Mouse (Mus musculus): ENCODE measurements around the gene Cacnb4. TPM values are rescaled to one million over a fixed set of nuclear protein-coding genes. Genes with fewer than 3 reads are reported as not detected.

The Cacnb4 gene
- polyA plus RNA-seq, 1 experiment from 2014 or later, result 0.30 TPM

DNA sequence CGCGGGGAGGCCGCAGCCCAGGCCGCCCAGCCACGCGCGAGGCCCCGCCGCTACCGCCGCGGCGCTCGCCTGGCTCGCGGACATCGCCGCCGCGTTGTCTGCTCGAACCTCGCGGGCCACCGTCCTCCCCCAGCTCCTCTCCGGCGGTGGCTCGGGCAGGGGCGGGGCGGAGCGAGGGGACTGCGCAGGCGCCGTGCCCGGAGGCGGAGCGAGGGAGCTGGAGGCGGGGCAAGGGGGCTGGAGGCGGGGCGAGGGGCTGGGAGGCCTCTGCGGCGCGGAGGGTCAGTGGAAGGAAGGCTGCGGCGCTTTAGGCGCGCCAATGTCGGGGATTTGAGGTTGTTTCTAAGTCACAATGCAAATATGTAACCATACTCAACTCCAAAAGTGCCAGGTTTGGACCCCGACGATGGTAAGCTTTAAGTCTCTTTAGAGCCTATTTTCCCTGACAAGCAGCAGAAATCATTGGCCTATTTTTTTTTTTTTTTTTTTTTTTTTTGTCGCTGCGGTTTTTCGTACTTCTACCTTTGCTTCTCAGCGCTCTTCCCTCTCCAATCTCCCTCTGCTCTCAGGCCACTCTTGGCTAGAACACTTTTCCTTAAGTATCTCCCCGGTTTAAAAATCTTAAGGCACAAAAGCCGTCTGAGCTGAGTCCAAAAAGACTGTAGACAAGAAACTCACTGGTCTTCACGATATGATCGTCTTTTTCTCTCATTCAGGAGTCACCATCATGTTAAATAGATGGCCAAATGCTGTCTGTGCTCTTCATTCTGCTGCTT, 251.7 kb downstream of the Cacnb4 start, which contains the start of gene Arl5a:
Gene Arl5a (minus strand): TSS at position 155 of the 776 bp plus-strand sequence.
- ATAC-seq (replicated peaks; ENCODE audit: insufficient number of reproducible peaks, low FRiP score, low TSS enrichment), result peak; percentile 95
- peak within 1 kb of the TSS; percentile 89 for H3K27ac ChIP-seq (ENCODE audit: low read depth, low read length)
- WGBS (ENCODE audit: insufficient replicate concordance), result under 1% methylated on average over 53 of the region's 57 CpGs
- H3K9me3 ChIP-seq (replicated peaks; ENCODE audit: control insufficient read depth, low read length), result no peaks in the 10 kb centered on the region
- no peaks in the 10 kb centered on the region for H3K36me3 ChIP-seq (ENCODE audit: control insufficient read depth, insufficient read depth, low read length)
- H3K4me3 ChIP-seq (ENCODE audit: low read depth, low read length), result peak within 1 kb of the TSS; percentile 93
- H3K4me1 ChIP-seq (ENCODE audit: control insufficient read depth, insufficient read depth, low read length), result peaks cover 17% of the 10 kb centered on the region
- H3K9ac ChIP-seq (ENCODE audit: low read depth, low read length), result peak within 1 kb of the TSS; percentile 98
- H3K27me3 ChIP-seq (ENCODE audit: control insufficient read depth, insufficient read depth, low read length), result no peaks in the 10 kb centered on the region
- H3K4me2 ChIP-seq, result peak within 1 kb of the TSS; percentile 88

DNA sequence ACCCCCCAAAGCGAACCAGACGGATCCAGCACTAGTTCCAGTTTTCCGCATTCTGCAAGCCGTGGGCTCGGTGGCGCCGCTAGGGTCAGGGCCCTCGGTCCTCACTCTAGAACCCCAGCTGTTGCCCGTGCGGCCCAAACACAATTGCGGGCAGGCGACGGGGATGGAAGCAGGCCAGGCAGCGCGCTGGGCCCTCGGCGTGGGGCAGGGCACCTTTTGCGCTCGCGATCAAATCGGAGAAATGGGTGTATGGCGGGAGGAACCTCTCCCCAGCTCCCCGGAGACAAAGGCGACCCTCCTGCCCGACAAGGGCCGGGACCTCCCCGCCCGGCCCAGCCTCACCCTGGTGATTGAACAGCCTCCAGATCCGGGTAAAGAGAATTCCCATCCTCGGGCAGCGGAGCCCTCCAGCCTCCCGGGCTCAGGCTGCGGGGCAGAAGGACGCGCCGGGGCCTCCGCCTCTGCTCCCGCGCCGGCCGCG, 252.3 kb downstream of the Cacnb4 start:
- H3K4me3 ChIP-seq (ENCODE audit: low read depth, low read length), result peak overlapping the region; percentile 93
- H3K27ac ChIP-seq (ENCODE audit: low read depth, low read length), result peak overlapping the region; percentile 89
- WGBS (ENCODE audit: insufficient replicate concordance), result 0% methylated on average over 29 of the region's 42 CpGs
- H3K9me3 ChIP-seq (replicated peaks; ENCODE audit: control insufficient read depth, low read length), result no peaks in the 10 kb centered on the region
- H3K4me2 ChIP-seq, result peak overlapping the region; percentile 88
- peak overlapping the region; percentile 98 for H3K9ac ChIP-seq (ENCODE audit: low read depth, low read length)
- ATAC-seq (replicated peaks; ENCODE audit: insufficient number of reproducible peaks, low FRiP score, low TSS enrichment), result peak; percentile 46
- no peaks in the 10 kb centered on the region for H3K27me3 ChIP-seq (ENCODE audit: control insufficient read depth, insufficient read depth, low read length)
- H3K4me1 ChIP-seq (ENCODE audit: control insufficient read depth, insufficient read depth, low read length), result peaks cover 21% of the 10 kb centered on the region
- no peaks in the 10 kb centered on the region for H3K36me3 ChIP-seq (ENCODE audit: control insufficient read depth, insufficient read depth, low read length)

DNA sequence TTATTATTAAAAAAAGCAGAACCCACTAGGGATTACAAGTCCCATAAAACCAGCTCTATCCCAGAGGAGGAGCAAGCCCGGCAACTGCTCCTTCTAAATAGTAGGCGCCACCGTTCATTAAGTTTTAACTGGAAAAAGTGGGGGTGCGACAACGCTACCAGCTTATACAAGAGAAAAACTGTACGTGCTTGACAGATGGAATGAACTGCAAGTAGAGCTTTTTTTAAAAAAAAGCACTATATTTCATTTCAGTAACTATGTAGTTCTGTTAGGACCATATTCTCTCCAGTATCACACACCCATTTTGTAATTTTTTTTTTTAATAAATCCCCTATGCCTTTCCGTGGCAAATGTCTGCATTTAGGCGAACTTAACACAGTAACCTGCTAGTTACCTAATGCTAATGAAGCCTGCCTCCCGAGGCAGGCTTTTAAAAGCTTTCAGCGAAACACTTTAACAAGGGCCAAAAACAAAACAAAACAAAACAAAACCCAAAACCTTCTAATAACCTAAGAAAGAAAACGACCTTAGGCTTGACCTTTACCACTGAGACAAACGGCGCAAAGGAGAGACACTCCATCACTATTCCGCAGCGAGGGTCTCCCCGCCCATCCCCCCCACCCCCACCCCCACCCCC, 252.9 kb downstream of the Cacnb4 start:
- 0 out of 2 replicates have a peak overlapping the region, but pooled peaks have one; percentile 22 for H3K27ac ChIP-seq (ENCODE audit: low read depth, low read length)
- H3K9me3 ChIP-seq (replicated peaks; ENCODE audit: control insufficient read depth, low read length), result no peaks in the 10 kb centered on the region
- 6% methylated on average over 16 of the region's 16 CpGs for WGBS (ENCODE audit: insufficient replicate concordance)
- peak overlapping the region; percentile 98 for H3K9ac ChIP-seq (ENCODE audit: low read depth, low read length)
- ATAC-seq (replicated peaks; ENCODE audit: insufficient number of reproducible peaks, low FRiP score, low TSS enrichment), result no peak
- no peaks in the 10 kb centered on the region for H3K27me3 ChIP-seq (ENCODE audit: control insufficient read depth, insufficient read depth, low read length)
- peak overlapping the region; percentile 88 for H3K4me2 ChIP-seq
- H3K36me3 ChIP-seq (ENCODE audit: control insufficient read depth, insufficient read depth, low read length), result no peaks in the 10 kb centered on the region
- peak overlapping the region; percentile 93 for H3K4me3 ChIP-seq (ENCODE audit: low read depth, low read length)
- H3K4me1 ChIP-seq (ENCODE audit: control insufficient read depth, insufficient read depth, low read length), result peaks cover 27% of the 10 kb centered on the region

DNA sequence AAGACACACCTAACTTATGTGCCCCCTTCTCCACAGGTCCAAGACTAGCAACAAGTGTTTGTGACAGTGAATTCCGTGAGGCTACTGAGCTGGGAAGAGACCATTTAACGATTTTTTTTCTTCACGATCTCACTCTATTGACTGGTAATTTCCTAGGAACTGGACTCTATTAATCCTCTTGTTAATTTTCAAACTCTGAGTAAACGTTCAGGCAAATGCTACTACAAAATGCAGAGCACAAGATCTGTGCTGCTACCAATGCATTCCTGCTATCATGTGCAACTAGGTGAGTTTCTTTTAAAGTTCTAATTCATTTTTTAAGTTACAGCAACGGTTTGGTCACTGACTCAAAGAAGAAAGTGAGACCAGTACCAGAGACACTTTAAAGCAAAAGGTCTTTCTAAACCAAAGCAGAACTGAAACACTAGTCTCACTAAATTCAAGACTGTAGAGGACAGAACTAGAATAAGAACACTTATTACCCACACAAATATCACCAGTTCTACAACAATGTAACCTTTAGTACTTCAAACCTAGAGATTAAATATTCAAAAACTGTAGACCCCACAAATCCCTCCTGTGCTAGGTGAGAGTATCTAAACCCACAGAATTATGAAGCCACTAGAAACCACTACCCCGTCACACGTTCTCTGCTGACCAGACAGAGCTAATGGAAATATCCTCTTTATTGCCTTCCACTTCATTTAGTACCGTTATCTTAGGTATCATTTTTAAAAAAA, 253.6 kb downstream of the Cacnb4 start:
- no peaks in the 10 kb centered on the region for H3K9me3 ChIP-seq (replicated peaks; ENCODE audit: control insufficient read depth, low read length)
- peak overlapping the region; percentile 93 for H3K4me3 ChIP-seq (ENCODE audit: low read depth, low read length)
- no peak overlapping the region for H3K27ac ChIP-seq (ENCODE audit: low read depth, low read length)
- H3K4me1 ChIP-seq (ENCODE audit: control insufficient read depth, insufficient read depth, low read length), result peaks cover 27% of the 10 kb centered on the region
- H3K9ac ChIP-seq (ENCODE audit: low read depth, low read length), result peak overlapping the region; percentile 98
- WGBS (ENCODE audit: insufficient replicate concordance), result 51% methylated on average over 8 of the region's 8 CpGs
- peak overlapping the region; percentile 88 for H3K4me2 ChIP-seq
- H3K36me3 ChIP-seq (ENCODE audit: control insufficient read depth, insufficient read depth, low read length), result no peaks in the 10 kb centered on the region
- no peak for ATAC-seq (replicated peaks; ENCODE audit: insufficient number of reproducible peaks, low FRiP score, low TSS enrichment)
- H3K27me3 ChIP-seq (ENCODE audit: control insufficient read depth, insufficient read depth, low read length), result no peaks in the 10 kb centered on the region

DNA sequence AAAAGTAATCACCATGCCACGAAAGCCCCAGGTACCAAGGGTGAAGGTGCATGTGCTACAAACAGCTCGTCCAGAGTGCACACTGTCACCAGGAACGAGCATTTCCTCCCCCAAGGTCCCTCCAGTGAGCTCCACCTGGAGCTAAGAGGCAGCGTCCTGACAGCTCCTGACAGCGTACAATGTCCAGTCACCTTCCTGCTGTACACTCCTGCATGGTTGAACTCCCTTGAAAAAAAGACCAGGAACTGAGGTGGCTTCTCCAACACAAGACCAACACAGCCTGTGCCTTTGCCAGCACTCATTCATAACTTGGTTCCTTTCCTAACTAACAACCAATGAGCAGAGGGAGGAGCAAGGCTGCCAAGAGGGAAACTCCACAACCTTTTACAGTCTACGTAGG, 255.4 kb downstream of the Cacnb4 start:
- H3K4me2 ChIP-seq, result peak overlapping the region; percentile 88
- H3K9me3 ChIP-seq (replicated peaks; ENCODE audit: control insufficient read depth, low read length), result no peaks in the 10 kb centered on the region
- H3K27ac ChIP-seq (ENCODE audit: low read depth, low read length), result peak overlapping the region; percentile 50
- no peaks in the 10 kb centered on the region for H3K27me3 ChIP-seq (ENCODE audit: control insufficient read depth, insufficient read depth, low read length)
- H3K36me3 ChIP-seq (ENCODE audit: control insufficient read depth, insufficient read depth, low read length), result peaks cover 1% of the 10 kb centered on the region; the same call in 1 of the 2 replicates
- no peak for ATAC-seq (replicated peaks; ENCODE audit: insufficient number of reproducible peaks, low FRiP score, low TSS enrichment)
- H3K4me1 ChIP-seq (ENCODE audit: control insufficient read depth, insufficient read depth, low read length), result peaks cover 27% of the 10 kb centered on the region
- WGBS (ENCODE audit: insufficient replicate concordance), result 32% methylated on average over 6 of the region's 6 CpGs
- H3K9ac ChIP-seq (ENCODE audit: low read depth, low read length), result 0 out of 2 replicates have a peak overlapping the region, but pooled peaks have one; percentile 22
- 0 out of 2 replicates have a peak overlapping the region, but pooled peaks have one; percentile 11 for H3K4me3 ChIP-seq (ENCODE audit: low read depth, low read length)

DNA sequence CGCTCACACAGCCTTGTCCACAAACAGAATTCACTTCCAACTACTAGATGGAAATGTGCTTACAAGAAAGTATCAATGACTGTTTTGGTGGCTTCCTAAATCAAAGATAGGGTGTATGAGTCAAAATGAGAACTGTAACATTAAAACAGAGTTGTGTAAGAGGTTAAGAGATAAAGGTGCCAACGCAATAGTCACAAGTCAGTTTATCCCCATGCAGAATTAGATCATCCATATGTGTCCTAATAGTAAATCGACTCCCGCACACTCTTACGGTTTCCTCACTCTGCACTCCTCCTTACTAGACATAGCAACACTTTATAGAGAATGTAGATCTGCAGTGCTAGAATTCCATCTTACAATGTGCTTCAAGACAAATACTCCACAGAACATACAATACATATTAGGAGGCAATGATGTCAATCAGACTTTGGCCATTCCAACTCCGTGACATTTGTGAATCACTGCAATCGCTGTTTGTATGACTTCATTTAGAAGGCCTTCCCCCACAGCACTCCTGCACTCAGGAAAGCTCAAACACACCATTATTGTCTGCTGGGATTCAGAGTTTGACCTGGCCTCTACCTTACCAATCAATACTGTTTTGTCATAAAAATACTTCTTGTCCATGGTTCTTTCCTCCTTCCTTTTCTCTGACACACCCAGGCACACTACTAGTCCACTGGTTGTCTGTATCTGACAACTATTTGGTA, 256.5 kb downstream of the Cacnb4 start:
- no peak overlapping the region for H3K9ac ChIP-seq (ENCODE audit: low read depth, low read length)
- ATAC-seq (replicated peaks; ENCODE audit: insufficient number of reproducible peaks, low FRiP score, low TSS enrichment), result no peak

DNA sequence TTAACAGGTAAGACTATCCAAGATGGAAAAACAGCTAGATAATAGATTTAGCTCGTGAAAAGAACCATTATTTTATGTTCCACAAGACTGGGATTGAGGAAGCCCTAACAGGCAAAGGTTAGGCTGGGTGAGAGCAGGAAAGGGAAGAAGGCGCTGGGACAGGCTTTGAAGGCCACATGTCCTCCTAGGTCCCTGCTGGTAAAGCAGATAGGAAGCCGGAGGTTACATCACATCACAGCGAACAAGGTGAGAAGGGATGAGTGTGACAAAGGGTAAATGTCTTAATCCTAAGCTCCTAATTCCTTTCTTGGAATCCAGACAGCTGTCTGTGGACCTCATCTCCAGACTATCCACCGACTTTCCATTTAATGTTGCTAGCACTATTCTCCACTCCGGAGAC, 257.3 kb downstream of the Cacnb4 start:
- Histone ChIP-seq H3K4me1 (ENCODE audit: control insufficient read depth, insufficient read depth, low read length) (peaks cover 27% of the 10 kb centered on the region), H3K9ac (ENCODE audit: low read depth, low read length) (no peak overlapping the region), H3K36me3 (ENCODE audit: control insufficient read depth, insufficient read depth, low read length) (peaks cover 9% of the 10 kb centered on the region), H3K4me3 (ENCODE audit: low read depth, low read length) (no peak overlapping the region), H3K27me3 (ENCODE audit: control insufficient read depth, insufficient read depth, low read length) (no peaks in the 10 kb centered on the region), H3K9me3 (replicated peaks; ENCODE audit: control insufficient read depth, low read length) (no peaks in the 10 kb centered on the region), H3K27ac (ENCODE audit: low read depth, low read length) (no peak overlapping the region), H3K4me2 (0 out of 2 replicates have a peak overlapping the region, but pooled peaks have one; percentile 3)
- 48% methylated on average over 6 of the region's 6 CpGs for WGBS (ENCODE audit: insufficient replicate concordance)
- ATAC-seq (replicated peaks; ENCODE audit: insufficient number of reproducible peaks, low FRiP score, low TSS enrichment), result no peak

More for the DNA sequence above, 256.5 kb downstream of the Cacnb4 start:
- Histone ChIP-seq H3K4me2 (no peak overlapping the region), H3K9me3 (replicated peaks; ENCODE audit: control insufficient read depth, low read length) (no peaks in the 10 kb centered on the region), H3K4me3 (ENCODE audit: low read depth, low read length) (no peak overlapping the region), H3K4me1 (ENCODE audit: control insufficient read depth, insufficient read depth, low read length) (peaks cover 27% of the 10 kb centered on the region), H3K27ac (ENCODE audit: low read depth, low read length) (no peak overlapping the region), H3K36me3 (ENCODE audit: control insufficient read depth, insufficient read depth, low read length) (peaks cover 9% of the 10 kb centered on the region), H3K27me3 (ENCODE audit: control insufficient read depth, insufficient read depth, low read length) (no peaks in the 10 kb centered on the region)
- 84% methylated on average over 7 of the region's 7 CpGs for WGBS (ENCODE audit: insufficient replicate concordance)
